Mouse (Mus musculus): ENCODE results near the gene Pros1. TPM values are rescaled to one million over a fixed set of nuclear protein-coding genes. Genes with fewer than 3 reads are reported as not detected.

Gene Pros1
- 10 to 100 TPM; 57.6 to 66.3 TPM for total RNA-seq (2021)
- long read RNA-seq, experiment 1, transcript Pros1-201 (15 exons, 3,303 nt): major isoform, 83 of 94 reads
- long read RNA-seq, experiment 1, partial matches to known transcripts: 6 of 94 reads
- long read RNA-seq, experiment 1, other reads (novel, unspliced or antisense): 5 of 94 reads
- long read RNA-seq, experiment 2, transcript Pros1-201 (15 exons, 3,303 nt): major isoform, 11 of 12 reads
- long read RNA-seq, experiment 2, partial matches to known transcripts: 0 of 12 reads
- long read RNA-seq, experiment 2, other reads (novel, unspliced or antisense): 1 of 12 reads

DNA sequence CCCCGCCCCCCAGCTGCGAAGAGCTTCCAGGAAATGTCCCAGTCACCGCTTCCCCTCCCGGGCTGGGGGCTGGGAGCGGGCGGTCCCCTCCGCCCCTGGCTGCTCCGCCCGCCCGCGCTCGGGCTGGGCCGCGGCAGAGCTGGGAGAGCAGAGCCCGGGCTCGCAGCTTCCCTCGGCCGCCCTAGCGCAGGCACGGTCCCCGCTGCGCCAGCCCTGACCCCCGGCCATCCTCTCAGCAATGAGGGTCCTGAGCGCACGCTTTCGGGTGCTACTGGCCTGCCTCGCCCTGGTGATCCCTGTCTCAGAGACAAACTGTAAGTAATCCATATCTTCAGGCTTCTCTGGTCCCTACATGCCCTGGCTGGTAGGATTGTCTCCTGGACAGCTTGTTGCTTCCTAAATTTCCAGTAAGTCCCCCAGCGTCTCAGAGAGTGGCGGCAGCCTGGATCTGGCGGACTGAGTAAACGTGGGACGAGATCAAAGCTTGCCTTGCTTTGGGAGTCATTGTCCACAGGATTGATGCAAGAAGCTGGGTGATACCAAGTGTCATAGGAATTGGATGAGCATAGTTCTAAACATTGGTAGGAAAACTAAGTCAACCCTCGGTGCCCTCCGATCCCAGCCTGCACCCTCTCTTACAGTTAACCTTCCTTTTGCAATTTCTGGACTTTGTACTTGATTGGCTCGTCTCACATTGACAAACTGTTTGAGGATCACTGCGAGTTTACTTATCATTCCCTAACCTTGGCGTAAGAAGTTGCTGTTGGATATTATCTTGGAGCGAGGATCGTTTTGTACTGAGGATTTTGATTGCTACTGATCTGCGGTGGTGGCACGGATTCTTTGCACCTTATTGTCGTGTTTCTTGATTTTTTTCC lies at the start of gene Pros1:
Gene Pros1, plus strand, starts transcription at position 117 of the 878 bp plus-strand sequence.
- peak; percentile 76 to 88 for DNase-seq

DNA sequence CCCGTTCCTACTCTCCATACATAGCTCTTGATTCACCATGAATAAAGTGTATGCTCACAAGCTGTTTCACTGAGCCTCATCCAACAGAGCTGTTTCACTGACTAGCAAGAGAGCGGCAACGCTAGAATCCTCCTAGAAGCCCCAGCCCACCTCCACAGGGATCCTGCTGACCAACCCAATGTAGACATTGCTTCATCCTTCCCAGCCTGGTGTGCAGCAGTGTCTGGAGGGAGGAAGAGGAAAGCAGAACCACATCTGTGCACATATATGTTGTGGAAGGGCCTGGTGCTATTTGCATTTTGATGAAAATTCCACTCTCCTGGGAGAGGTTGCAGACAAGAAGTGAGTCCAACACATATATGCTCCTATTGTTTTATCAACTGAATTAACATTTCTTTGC lies 49.5 kb upstream of the Pros1 start:
- no peak for DNase-seq

DNA sequence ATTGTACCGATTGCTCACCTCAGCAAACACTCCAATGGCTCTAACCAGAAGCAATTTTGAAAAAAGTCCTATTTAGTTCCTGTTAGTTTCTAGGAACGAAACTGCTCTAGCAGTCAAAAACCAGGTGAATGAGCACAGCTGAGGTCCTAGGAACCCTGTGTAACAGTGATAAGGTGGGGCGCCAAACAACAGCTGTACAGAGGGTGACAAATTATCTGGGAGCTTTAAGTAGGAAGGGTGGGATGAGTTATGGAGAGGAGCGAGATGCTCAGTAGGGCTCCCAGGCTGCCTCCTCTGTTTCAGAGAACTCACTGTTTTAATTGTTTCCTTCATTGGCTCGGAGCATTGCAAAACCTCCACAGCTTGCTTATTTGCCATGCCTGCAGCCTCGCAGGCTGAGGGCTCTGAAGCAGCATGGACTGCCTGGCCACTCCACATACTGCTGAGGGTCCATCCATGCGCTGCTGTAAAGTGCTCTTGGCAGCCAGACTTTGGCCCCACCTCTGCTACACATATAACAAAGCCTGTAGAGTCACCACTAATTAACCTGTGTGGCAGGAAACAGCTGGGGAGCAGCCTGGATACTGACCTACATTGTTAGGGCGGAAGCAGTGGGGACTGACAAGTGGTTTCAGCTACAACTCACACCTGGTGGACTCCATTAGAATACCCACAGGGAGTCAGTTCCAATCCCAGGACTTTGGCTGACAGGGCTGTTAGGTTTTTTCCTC lies 46.7 kb upstream of the Pros1 start:
- DNase-seq: no peak

DNA sequence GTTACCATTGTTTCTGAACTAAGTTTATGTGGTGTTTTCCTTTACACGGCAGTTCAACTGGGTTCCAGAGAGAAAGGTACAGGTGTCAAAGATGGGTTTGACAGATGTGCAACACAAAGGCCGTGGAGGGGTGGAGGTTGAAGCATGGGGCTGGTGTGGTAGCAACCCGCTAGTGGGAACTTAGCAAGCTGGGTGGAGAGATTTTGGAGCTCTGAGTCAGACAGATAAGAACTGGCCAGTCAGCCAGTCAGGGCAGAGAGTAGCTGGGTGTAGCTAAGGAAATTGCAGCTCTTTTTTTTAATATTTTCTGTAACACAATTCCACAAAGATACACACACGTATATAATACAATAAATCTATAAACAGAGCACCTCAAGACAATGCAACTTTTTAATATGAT lies 43.3 kb upstream of the Pros1 start:
- DNase-seq: no peak

DNA sequence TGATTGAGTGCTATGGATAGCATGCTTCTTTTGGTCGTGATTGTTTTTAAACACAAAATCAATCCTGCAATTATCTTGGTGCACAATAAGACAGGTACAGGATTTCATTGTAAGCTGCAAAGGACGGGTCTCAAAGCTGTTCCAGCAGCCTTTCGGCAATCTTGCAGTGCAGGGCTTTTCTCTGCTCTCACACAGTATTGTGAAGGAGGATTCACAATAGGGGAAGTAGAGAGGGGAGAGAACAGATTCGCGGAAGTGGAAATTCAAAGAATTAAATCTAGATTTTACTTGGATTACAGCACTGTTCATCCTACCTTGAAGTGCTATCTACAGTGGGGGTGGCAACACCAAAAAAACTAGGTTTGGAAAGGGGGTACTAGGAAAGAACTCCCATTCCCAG lies 40.3 kb upstream of the Pros1 start:
- DNase-seq: no peak

DNA sequence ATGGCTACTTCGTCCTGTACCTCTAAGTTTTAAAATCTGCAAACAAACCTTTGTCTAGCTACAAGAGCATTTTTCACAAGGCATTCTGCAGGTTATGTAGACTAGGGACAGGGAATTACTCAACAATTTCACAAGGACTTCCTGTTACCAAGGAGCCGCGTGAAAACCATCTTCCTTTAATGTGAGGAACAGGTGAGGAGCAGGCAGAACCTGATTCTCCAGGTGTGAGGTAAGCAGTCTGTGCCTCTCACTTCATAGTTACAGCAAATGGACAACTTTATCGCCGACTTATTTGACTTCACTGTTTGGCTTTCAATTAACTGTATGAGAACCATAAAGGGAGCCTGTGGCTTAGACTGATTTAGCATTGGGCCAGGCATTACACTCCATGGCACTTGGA lies 39.6 kb upstream of the Pros1 start, which contains the start of gene Stx19:
Gene Stx19, plus strand, starts transcription at position 186 of the 400 bp plus-strand sequence.
- no peak for DNase-seq

DNA sequence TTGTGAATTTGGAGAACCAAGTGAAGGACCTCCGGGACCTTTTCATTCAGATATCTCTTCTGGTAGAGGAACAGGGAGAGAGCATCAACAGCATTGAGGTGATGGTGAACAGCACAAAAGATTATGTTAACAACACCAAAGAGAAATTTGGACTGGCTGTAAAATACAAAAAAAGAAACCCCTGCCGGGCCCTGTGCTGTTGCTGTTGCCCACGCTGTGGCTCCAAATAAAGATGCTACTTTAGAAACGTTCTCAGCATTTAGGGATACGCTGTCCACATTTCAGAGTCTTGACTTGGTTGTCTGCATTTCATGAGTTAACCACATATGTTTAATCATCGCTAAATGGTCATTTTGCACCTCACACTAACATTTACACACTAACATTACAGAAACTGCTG lies 31.6 kb upstream of the Pros1 start:
- no peak for DNase-seq

DNA sequence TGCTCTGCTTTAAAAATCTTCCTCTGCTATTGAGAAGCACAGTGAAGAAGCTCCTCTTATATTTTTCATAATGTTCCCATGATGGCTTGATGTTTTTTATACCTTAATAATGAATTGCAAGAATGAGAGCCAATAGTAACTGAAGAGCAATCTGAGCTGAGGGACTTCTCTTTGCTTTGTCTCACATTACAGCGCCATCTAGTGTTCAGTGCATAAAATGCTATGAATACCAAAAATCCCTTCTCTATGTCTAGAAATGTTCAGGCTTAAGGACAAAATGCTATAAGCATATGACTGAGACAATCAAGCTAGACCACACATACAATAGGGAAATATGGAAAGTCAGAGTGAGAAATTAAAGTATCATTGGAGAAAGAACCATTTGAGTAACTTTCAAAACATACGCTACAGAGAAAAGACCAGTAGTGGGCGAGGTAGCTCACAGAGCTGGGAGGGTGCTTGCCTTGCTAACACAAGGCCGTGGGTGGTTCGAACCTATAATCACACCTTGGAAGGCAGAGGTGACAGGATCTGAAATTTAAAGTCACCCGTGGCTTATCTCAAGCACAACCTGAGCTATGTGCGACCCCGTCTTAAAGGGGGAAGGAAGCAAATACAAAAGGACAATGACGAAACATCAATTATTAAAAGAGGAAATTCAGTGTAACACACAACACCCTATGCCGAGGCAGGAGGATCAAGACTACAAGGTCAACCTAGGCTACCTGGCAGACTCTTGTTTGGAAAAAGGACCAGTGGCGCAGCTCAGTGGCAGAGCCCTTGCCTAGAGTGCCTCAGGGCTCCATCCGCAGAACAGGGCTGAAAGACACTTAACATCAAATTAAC lies 27.7 kb upstream of the Pros1 start:
- DNase-seq: peak in 1 of 2 experiments; percentile 11

DNA sequence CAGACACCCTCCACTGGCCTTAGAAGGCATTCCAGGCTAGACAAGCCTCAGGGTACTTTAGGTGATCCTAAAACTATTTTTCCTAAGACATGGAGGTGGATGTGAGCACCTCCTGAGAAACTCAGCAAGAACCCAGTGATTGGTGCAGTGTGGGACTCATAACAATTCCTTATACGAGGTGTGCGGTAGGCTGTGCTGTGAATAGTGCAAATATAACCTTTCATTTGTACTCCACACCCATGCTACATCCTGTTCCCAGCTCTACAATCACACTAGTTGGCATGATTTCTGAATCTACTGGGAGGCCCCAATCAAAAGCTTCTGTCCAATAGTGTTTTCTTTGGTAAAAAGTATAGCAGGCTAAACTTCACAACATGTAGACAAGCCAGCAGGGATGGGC lies 22.1 kb upstream of the Pros1 start:
- DNase-seq: no peak

DNA sequence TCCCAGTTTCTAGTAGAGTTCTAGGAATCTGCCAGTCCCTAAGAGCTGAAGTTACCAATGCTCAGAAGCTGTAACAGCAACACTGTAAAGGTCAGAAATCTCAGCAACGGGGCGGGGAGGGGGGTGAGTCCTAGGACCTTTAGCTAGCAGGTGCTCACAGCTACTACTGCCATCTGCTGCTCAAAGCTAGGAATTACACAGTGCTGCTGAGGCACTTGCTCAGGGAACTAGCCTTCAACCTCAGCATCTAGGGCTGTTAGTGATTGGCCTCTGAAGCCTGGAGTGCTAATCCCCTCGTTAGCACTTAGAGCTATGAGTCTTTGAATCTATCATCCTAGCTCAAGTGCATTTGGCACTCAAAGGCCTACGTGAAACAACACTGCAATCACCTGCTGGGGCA lies 21.6 kb upstream of the Pros1 start:
- DNase-seq: peak; percentile 58 to 66

DNA sequence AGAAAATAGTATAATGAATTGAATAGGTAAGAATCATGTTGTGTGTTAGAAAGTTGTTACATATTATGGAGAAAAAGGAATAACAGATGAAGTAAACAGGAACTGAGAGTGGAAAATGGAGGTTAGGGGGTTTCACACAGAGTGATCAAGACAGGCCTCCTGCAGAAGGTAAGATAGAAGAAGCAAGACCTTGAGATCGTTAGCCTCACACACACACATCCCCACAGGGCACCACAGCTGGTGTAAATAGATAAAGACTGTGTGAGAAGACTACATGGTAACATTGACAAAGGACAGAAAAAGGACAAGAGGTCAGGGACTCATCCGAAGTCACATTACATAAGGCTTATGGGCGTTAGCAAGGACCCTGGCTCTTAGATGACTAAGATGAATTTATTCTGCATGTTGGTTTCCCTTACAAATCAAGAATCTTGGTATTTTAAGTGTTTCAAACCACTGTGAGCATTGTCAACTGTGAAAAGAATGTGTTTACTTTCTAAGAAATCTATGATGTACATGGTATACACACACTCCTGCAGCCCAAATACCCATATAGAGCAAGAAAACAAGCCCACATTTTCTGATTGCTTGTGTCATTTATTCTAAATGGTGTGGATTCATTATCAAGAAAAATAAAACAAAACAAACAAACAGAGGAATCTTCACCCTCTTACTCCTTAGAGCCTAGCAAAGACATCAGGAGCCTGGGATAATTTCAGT lies 19.9 kb upstream of the Pros1 start:
- no peak for DNase-seq

DNA sequence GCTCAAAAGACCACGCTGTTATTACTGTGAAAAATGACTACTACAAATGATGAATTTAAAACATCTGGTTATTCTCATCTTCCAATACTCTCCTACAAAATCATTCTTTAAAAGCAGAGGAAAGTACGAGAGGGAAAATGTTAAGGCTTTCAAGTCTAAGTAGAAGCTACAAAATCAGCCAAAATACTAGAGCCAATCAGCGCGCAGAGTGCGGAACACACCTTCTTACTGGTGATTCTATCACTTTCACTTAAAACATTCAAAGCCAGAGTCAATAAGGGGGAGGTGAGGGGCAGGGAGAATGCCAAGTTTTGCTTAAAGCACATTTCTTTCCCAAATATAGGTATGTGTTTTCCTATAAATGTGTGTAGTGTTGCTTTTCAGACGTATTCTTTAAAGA lies 8.8 kb upstream of the Pros1 start:
- DNase-seq: no peak

DNA sequence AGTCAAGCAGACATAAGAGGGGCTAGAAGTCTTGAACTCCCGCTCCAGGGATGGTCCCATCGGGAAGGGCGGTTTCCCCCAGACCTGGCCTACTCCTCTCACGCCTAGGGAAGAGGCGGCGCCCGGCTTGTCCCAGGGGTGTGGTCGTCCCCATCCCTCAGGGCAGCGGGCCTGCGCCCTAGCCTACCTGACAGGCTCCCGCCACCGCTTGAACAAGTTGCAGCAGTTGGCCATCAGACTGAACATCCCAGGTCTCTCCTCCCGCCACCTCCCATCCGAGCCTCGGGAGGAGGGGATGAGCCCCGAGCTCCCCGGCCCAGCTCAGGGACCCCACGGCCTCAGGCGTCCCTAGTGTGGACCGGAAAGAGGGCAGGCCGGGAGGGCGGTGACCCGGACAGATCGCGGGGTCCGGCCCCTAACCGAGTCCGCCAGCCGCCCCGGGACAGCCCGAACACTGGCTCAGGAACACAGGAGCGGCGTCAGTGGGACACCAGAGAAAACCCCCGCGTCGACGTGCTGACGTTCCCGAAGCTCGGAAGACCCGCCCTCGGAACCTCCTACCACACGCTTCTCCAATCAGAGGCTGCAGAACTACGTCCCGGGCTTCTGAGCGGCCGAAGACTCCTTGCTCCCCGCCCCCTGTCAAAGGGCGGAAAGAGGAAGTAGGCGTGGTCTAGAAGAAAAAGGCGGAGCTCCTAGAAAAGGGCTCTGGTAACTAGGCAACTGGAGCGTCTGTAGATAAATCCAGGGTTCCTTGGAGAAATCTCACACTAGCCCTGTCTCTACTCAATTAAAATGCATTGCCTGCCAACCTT lies 7.4 kb upstream of the Pros1 start, which contains the start of gene Arl13b:
Gene Arl13b, minus strand, starts transcription at position 543 of the 815 bp plus-strand sequence.
- DNase-seq: peak; percentile 94 to 95

DNA sequence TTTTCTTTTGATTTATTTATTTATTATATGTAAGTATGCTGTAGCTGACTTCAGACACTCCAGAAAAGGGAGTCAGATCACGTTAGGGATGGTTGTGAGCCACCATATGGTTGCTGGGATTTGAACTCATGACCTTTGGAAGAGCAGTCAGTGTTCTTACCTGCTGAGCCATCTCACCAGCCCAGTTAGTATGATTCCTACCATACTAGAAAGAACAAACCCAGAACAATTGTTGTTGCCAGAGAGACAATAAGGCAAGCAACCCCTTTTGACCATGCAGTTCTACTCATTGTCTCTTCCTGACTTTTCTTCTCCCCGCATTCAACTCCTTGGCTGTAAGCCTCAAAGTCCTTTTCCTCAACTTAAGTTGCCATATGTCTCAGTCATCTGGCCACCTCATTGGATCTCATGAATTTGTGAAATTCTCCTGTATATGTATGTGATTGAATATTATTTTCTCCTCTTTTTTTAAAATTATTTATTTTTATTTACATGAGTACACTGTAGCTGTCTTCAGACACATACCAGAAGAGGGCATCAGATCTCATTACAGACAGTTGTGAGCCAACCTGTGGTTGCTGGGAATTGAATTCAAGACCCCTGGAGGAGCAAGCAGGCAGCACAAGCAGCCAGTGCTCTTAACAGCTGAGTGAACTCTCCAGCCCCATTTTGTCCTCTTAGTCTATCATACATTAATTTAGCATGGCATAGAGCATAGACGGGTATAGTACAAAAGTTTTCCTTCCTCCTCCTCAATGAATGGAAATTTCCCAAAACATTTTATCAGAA lies 1.4 kb upstream of the Pros1 start:
- no peak for DNase-seq

DNA sequence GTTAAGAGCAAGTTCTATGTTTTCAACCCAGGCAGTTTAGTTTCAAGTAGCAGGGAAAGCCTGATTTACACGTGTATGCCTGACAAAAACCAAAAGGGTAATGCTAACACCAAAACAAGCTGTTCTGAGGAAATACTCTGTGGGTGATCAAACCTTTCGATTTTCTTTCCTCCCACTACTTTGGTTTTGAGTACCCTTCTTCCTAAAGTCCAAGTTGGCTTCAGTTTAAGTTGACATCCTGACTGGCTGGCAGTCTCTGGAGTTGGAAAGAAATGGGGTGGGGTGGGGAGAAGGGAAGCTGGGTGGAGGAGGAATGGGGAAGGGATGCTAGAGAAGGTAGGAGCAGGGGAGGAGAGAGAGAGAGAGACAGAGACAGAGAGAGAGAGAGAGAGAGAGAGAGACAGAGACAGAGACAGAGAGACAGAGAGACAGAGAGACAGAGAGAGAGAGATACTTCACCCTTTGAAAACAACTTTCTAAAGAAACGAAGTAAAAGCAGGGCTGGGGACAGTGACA lies 438 bp upstream of the Pros1 start:
- DNase-seq: no peak

DNA sequence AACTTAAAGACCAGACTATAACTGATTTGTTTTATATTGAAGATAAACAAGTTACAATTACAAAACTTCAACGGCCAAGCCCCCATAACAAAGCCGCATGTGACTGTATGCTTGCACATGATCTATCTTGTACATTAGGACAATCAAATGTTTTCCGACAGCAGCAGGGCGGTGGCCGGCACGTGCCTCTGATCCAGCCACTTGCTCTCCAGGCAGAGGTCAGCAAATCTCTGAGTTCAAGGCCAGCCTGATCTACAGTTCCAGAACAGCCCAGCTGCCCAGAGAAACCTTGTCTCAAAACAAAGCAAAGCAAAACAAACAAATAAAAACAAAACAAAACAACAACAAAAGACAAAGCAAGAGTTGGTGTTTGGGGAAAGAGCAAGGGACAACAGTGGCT lies 1.3 kb downstream of the Pros1 start:
- peak; percentile 41 to 48 for DNase-seq

DNA sequence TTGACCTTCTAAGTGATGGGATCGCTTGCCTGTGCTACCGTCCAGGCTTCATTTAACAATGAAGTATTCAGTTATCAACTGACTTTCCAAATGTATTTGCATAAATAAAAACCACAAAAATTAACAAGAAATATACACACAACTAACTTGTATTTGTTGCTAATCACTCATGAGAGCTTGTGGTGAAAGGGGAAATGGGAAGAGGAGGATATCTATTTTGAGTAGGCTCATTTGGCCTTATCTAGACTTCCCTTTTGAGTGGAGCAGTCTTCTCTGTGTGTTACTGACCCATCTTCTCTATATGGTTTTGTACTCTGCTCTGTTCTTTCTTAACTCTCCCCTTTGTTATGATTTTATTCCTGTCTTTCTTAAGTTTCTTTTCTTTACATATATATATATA lies 2.2 kb downstream of the Pros1 start:
- DNase-seq: no peak

DNA sequence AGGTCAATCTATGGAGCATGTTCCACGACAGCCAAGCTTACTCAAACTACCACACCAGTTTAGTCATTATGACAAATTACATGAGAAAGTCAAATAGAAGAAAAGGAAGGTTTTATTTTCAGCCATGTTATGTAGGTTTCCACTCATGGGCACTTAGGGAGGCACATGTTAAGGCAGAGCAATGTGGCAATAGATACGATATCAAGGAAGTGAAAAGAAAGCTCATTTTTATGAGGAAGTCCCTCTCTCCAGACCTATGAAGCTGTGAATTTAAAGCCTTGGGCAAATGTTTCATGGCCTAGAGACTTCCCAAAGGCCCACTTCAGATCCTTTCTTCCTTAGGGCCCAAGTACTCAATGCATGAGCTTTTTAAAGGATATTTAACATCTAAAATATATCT lies 3.4 kb downstream of the Pros1 start:
- no peak for DNase-seq

DNA sequence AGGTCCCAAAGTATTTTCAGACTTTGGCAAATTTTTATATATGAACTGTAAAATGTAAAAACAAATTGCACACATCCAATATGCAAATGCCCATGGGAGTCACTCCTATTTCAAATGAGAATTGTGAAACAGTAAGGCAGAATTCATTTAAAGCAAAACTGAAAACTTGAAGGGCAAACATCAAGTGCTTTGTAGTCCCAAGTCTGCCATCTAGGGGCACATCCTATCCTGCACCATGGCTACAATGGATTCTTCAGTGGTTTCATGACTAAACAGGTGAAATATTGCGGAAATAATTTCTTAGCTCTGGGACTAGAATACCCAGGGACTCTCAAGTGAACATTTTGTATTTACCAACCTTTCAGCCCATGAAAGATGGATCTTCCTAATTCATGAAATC lies 3.9 kb downstream of the Pros1 start:
- DNase-seq: peak; percentile 21 to 42

All from adrenal gland, postnatal 36 days (tissue).